ENCODE assay signal across 19 mouse cellular contexts in the genomic region with DNA sequence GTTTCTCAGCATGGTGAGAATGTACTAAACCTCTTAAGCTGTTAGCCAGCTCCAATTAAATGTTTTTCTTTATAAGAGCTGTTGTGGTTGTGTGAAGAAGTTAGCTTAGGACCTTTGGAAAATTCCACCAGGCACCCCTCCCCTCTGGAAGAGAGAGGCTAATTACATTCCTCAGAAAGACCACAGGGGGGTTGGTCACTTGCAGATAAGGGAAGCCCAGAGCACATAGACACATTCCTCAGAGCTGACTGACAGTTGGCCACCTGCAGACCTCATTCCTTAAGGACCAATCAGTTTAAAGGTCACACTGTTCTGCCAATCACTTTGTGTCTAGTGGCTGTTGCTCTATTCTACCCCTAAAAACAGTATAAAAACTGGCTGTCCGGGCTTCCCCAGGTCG.
"Had no signal": no experiment of that assay in that cellular context is flagged by ENCODE, and none has a peak within 500 bp of the region (broad histone marks: within the 10 kb centered on the region; RNA-seq: fewer than 3 reads in every experiment).

No protein-coding gene starts in this region.

- H3K9me3 ChIP-seq: midbrain, embryonic 10.5 days; midbrain, embryonic 12.5 days; neural tube, embryonic 13.5 days; neural tube, embryonic 15.5 days had no signal

- H3K36me3 ChIP-seq: midbrain, embryonic 10.5 days; midbrain, embryonic 12.5 days; neural tube, embryonic 13.5 days; neural tube, embryonic 15.5 days had no signal

- H3K9ac ChIP-seq: lung, embryonic 14.5 days; midbrain, embryonic 12.5 days; neural tube, embryonic 13.5 days; neural tube, embryonic 15.5 days had no signal

- DNase-seq: lung, adult 18-20 months; lung, embryonic 14.5 days; lung, postnatal 10 days; lung, postnatal 4 days; midbrain, embryonic 14.5 days; retina, postnatal 1 day; right cerebral cortex, adult 18-20 months; right cerebral cortex, postnatal 25 days; right cerebral cortex, postnatal 4 days; spleen, adult 18-20 months; thymus, adult 18-20 months; thymus, postnatal 14 days; thymus, postnatal 4 days had no signal

- H3K4me3 ChIP-seq: midbrain, embryonic 10.5 days; midbrain, embryonic 12.5 days; myocyte; neural tube, embryonic 13.5 days; neural tube, embryonic 15.5 days had no signal

- H3K27me3 ChIP-seq: midbrain, embryonic 12.5 days; neural tube, embryonic 13.5 days; neural tube, embryonic 15.5 days had no signal

- ATAC-seq: midbrain, embryonic 16.5 days had no signal

- H3K4me1 ChIP-seq: midbrain, embryonic 10.5 days; midbrain, embryonic 12.5 days; neural tube, embryonic 13.5 days; neural tube, embryonic 15.5 days had no signal

- H3K4me2 ChIP-seq: lung, embryonic 14.5 days; midbrain, embryonic 12.5 days; neural tube, embryonic 13.5 days; neural tube, embryonic 15.5 days had no signal

- H3K27ac ChIP-seq: midbrain, embryonic 10.5 days; midbrain, embryonic 12.5 days; neural tube, embryonic 13.5 days; neural tube, embryonic 15.5 days had no signal
